Mouse (Mus musculus) spleen, adult 2 months (tissue): Measurements from ENCODE around the gene Arhgef12.

ENCODE experiments used
- CTCF ChIP-seq: fragments of 200-500 bp; IDR thresholded peaks from 2 replicates; pipeline ENCODE4 v1.5.1; 2011; ENCODE audit warnings: mild to moderate bottlenecking, inconsistent platforms; ENCODE audit not compliant: insufficient read depth, insufficient read length, insufficient replicate concordance; ENCODE audit errors: extremely low read depth
- POLR2A ChIP-seq: fragments of 200-500 bp; IDR thresholded peaks from 2 replicates; pipeline ENCODE4 v1.6.1; 2011; ENCODE audit warnings: low read depth, low read length, inconsistent platforms

DNA sequence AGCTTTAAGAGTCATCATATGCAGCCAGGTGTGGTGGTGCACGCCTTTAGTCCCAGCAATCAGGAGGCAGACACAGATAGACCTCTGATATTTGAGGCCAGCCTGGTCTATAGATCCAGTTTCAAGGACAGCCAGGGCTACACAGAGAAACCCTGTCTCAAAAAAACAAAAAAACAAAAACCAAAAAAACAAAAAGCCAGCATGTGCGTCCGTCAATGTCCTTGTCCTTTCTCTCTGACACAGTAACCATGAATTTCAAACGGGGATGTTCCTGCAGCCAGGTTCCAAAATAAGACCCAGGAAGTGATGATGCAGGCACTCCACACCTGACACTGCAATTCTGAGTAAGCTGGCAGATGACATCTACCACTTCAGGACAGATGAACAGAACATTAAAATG, 12.2 kb downstream of the Arhgef12 start:
- TF ChIP-seq CTCF (no peak), POLR2A (no peak)
